Mouse (Mus musculus): ENCODE measurements around the gene Abhd17c. TPM values are rescaled to one million over a fixed set of nuclear protein-coding genes. Genes with fewer than 3 reads are reported as not detected.

The Abhd17c gene
- total and polyA plus RNA-seq, 2 experiments from 2014 or later = 67.4 to 89.7 TPM

- peak; percentile 69 for DNase-seq (ENCODE audit: low spot score)
- 45% methylated on average over 6 of the region's 6 CpGs for WGBS
- Histone ChIP-seq H3K27me3 (ENCODE audit: insufficient read depth, low read length) (no peaks in the 10 kb centered on the region), H3K4me1 (ENCODE audit: insufficient read depth, low read length) (no peaks in the 10 kb centered on the region), H3K9ac (replicated peaks; ENCODE audit: low read length) (no peak overlapping the region), H3K36me3 (ENCODE audit: insufficient read depth, low read length) (no peaks in the 10 kb centered on the region), H3K4me2 (ENCODE audit: low read depth, low read length) (no peak overlapping the region), H3K9me3 (ENCODE audit: low read length) (no peaks in the 10 kb centered on the region), H3K4me3 (ENCODE audit: low read length) (no peak overlapping the region), H3K27ac (no peak overlapping the region)
- TF ChIP-seq CTCF (IDR thresholded peaks at IDR 0.05; ENCODE audit: low read depth) = no peak
- 0 out of 2 replicates have a peak, but pooled peaks have one; percentile 38 for ATAC-seq
Measured at GRCm38 (mm10) chr7:84096501-84096900, 55.2 kb downstream of the Abhd17c start.

- Histone ChIP-seq H3K9me3 (ENCODE audit: low read length) (no peaks in the 10 kb centered on the region), H3K4me3 (ENCODE audit: low read length) (no peak overlapping the region), H3K36me3 (ENCODE audit: insufficient read depth, low read length) (no peaks in the 10 kb centered on the region), H3K4me1 (ENCODE audit: insufficient read depth, low read length) (no peaks in the 10 kb centered on the region), H3K27ac (no peak overlapping the region), H3K4me2 (ENCODE audit: low read depth, low read length) (no peak overlapping the region), H3K9ac (replicated peaks; ENCODE audit: low read length) (no peak overlapping the region), H3K27me3 (ENCODE audit: insufficient read depth, low read length) (no peaks in the 10 kb centered on the region; the same call in 1 of the 2 replicates)
- no peak for TF ChIP-seq CTCF (IDR thresholded peaks at IDR 0.05; ENCODE audit: low read depth)
- ATAC-seq = no peak
- WGBS = 84% methylated on average over 4 of the region's 4 CpGs
- DNase-seq (ENCODE audit: low spot score) = no peak
Measured at GRCm38 (mm10) chr7:84090793-84091192, 60.9 kb downstream of the Abhd17c start.

- Histone ChIP-seq H3K4me3 (ENCODE audit: low read length) (no peak overlapping the region), H3K9ac (replicated peaks; ENCODE audit: low read length) (no peak overlapping the region), H3K9me3 (ENCODE audit: low read length) (no peaks in the 10 kb centered on the region), H3K36me3 (ENCODE audit: insufficient read depth, low read length) (no peaks in the 10 kb centered on the region), H3K27ac (no peak overlapping the region), H3K27me3 (ENCODE audit: insufficient read depth, low read length) (no peaks in the 10 kb centered on the region; the same call in 1 of the 2 replicates), H3K4me2 (ENCODE audit: low read depth, low read length) (no peak overlapping the region), H3K4me1 (ENCODE audit: insufficient read depth, low read length) (0 out of 2 replicates have a peak, but pooled peaks cover 3% of the 10 kb centered on the region)
- peak; percentile 50 for TF ChIP-seq CTCF (IDR thresholded peaks at IDR 0.05; ENCODE audit: low read depth)
- WGBS = 16% methylated on average over 1 of the region's 1 CpGs
- DNase-seq (ENCODE audit: low spot score) = no peak
- no peak for ATAC-seq
Measured at GRCm38 (mm10) chr7:84089777-84090176, 61.9 kb downstream of the Abhd17c start.

GRCm38 (mm10) chr7:84088971-84089370 is 62.7 kb downstream of the Abhd17c start:
- TF ChIP-seq CTCF (IDR thresholded peaks at IDR 0.05; ENCODE audit: low read depth) = peak; percentile 77

GRCm38 (mm10) chr7:84088191-84088590 is 63.5 kb downstream of the Abhd17c start:
- WGBS = 89% methylated on average over 3 of the region's 3 CpGs
- DNase-seq (ENCODE audit: low spot score) (no peak), ATAC-seq (no peak)
- no peaks in the 10 kb centered on the region; the same call in 1 of the 2 replicates for H3K27me3 ChIP-seq (ENCODE audit: insufficient read depth, low read length)
- 0 out of 2 replicates have a peak, but pooled peaks cover 4% of the 10 kb centered on the region for H3K4me1 ChIP-seq (ENCODE audit: insufficient read depth, low read length)
- H3K36me3 ChIP-seq (ENCODE audit: insufficient read depth, low read length) = no peaks in the 10 kb centered on the region
- H3K9me3 ChIP-seq (ENCODE audit: low read length) = no peaks in the 10 kb centered on the region
- no peak overlapping the region for H3K4me2 ChIP-seq (ENCODE audit: low read depth, low read length)
- no peak for TF ChIP-seq CTCF (IDR thresholded peaks at IDR 0.05; ENCODE audit: low read depth)
- no peak overlapping the region for H3K4me3 ChIP-seq (ENCODE audit: low read length)
- no peak overlapping the region for H3K27ac ChIP-seq
- H3K9ac ChIP-seq (replicated peaks; ENCODE audit: low read length) = no peak overlapping the region

More at GRCm38 (mm10) chr7:84088971-84089370, 62.7 kb downstream of the Abhd17c start:
- peak; percentile 74 for DNase-seq (ENCODE audit: low spot score)
- 0 out of 2 replicates have a peak, but pooled peaks cover 4% of the 10 kb centered on the region for H3K4me1 ChIP-seq (ENCODE audit: insufficient read depth, low read length)
- H3K4me3 ChIP-seq (ENCODE audit: low read length) = no peak overlapping the region
- WGBS = 17% methylated on average over 4 of the region's 4 CpGs
- no peak overlapping the region for H3K9ac ChIP-seq (replicated peaks; ENCODE audit: low read length)
- H3K9me3 ChIP-seq (ENCODE audit: low read length) = no peaks in the 10 kb centered on the region
- H3K27me3 ChIP-seq (ENCODE audit: insufficient read depth, low read length) = no peaks in the 10 kb centered on the region; the same call in 1 of the 2 replicates
- ATAC-seq = no peak
- no peaks in the 10 kb centered on the region for H3K36me3 ChIP-seq (ENCODE audit: insufficient read depth, low read length)
- no peak overlapping the region for H3K4me2 ChIP-seq (ENCODE audit: low read depth, low read length)
- H3K27ac ChIP-seq = no peak overlapping the region

- under 1% methylated on average over 52 of the region's 54 CpGs for WGBS
- Histone ChIP-seq H3K27me3 (ENCODE audit: insufficient read depth, low read length) (no peaks in the 10 kb centered on the region; the same call in 1 of the 2 replicates), H3K4me3 (ENCODE audit: low read length) (peak within 1 kb of the TSS; percentile 50), H3K9ac (replicated peaks; ENCODE audit: low read length) (peak within 1 kb of the TSS; percentile 47; the same call in 1 of the 2 replicates), H3K36me3 (ENCODE audit: insufficient read depth, low read length) (no peaks in the 10 kb centered on the region), H3K4me1 (ENCODE audit: insufficient read depth, low read length) (0 out of 2 replicates have a peak, but pooled peaks cover 4% of the 10 kb centered on the region), H3K27ac (no peak within 1 kb of the TSS), H3K4me2 (ENCODE audit: low read depth, low read length) (peak within 1 kb of the TSS; percentile 83), H3K9me3 (ENCODE audit: low read length) (no peaks in the 10 kb centered on the region)
- peak; percentile 91 for ATAC-seq
- TF ChIP-seq CTCF (IDR thresholded peaks at IDR 0.05; ENCODE audit: low read depth) = peak; percentile 77
- peak; percentile 92 for DNase-seq (ENCODE audit: low spot score)
Measured at GRCm38 (mm10) chr7:84086039-84086829, 65.5 kb downstream of the Abhd17c start, which contains the start of gene Cemip. Gene Cemip, minus strand, starts transcription at chr7:84086502.
